Mouse (Mus musculus) layer of hippocampus, postnatal 25 days (tissue): Measurements from ENCODE around the gene Unc5cl. TPM values are rescaled to one million over a fixed set of nuclear protein-coding genes. Genes with fewer than 3 reads are reported as not detected.
A peak's percentile ranks its signal among the peaks of the same experiment; 100 is the strongest.

Experiments
- DNase-seq, 2 experiments: peaks; one replicate each; pipeline ENCODE4 v3.0.0; 2022; ENCODE audit warnings: mixed read lengths in 2 of 2, low spot score in 1 of 2; ENCODE audit errors: extremely low spot score in 1 of 2
- total RNA-seq, 2 experiments: library from RNA; stranded (reverse); gene quantifications; 2 replicates each; pipeline ENCODE4 v1.2.3; 2021

The Unc5cl gene
- total RNA-seq = under 1 TPM; 0.47 to 0.64 TPM

DNA sequence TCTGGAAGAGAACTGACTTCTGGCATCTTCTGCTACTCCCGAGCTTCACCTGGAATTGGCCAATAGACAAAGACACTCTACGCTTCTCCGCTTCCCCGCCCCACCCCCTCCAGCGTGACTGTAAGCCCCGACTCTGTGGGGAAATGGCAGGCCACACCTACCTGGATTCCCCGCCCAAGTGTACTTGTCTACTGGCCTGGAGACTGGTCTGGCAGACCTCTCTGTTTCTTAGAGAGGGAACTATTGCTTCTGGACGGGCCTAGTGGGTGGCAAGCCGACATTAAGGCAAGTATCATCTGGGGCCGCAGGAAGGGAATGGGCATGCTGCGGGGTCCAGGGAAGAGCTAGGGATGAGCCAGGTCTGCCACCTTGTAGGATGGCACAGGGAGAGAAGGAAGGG, at the start of gene Unc5cl:
Gene Unc5cl, plus strand, starts transcription at position 214 of the 400 bp plus-strand sequence.
- no peak for DNase-seq

DNA sequence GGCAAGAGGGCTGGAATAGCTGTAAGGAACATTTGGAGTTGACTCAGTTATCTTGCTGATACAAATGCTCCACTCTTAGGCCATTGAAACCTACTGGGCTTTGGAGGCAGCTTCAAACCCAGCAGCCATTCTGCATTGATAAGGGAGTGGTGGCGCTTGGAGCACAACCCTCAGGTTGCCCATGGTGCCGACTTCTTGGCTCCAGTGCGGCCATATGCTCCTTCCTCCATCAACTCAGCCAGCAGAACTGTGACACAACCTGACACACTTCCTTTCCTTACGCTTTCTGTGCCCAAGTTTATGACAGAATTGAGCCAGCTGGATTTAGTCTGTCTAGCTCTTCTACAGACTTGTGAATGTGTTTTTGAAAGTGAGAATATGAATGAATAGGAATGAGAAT, 47.5 kb upstream of the Unc5cl start:
- no peak for DNase-seq

DNA sequence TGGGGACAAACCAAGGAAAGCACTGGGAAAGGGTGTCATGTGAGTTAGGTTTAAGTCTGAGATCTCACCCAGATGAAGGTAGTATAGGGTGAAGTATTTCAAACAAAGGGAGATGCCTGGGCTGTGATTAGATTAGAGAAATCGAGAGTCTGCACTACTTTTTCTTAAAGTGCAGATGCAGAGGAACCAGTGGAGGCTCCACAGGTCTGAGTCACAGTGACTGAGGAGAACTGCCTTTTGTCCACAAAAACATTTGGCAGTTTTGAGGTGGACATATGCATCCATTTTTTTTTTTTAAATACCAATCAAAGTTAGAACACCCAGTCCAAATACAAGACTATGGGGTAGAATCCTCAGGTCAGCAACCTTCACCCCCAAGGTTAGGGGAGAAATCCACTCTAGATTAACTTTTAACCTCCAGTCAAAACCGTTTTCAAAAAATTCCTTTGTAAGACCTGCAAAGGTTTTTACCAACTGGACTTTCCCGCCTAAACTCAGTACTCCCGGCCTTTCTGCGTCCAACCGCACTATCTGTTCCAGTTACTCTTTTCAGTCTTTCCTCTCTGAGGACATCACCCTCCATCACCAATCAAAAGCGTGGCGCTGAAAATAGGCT, 46.7 kb upstream of the Unc5cl start:
- DNase-seq = no peak

DNA sequence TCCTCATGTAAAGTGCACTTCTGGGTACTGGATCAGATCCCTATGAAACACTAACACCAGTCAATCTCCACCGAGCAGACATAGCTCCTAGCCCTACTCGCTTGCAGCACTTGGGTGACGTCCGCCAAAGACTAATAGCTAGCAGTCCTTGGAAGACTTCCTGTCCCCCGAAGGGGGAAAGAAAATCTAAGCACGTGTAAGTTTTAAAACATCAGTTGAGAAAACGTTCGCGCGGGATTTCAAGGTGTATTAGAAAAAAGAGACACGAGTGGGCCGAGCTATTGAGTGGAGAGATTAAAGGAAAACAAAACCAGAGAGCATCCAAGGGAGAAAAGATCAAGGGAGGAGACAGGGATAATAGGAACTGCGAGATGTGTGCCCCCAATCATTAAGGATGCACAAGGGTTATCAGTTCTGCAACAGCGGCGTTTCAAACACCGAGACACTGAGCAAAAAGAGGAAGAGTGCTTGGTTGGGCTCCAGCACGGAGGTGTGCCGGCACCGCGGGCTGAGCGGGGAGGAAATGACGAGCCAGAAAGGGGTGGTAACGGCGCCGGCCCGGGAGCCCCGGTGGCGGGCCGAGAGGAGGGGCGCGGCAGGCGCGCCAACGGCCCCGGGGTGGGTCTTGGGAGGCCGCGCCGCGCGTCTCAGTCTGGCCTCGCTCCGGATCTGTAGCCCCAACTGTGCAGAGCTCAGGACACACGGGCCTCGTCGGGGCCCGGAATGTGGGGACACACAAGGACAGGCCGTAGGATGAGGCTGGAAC, 46.0 kb upstream of the Unc5cl start:
- DNase-seq = peak; percentile 41 to 57

DNA sequence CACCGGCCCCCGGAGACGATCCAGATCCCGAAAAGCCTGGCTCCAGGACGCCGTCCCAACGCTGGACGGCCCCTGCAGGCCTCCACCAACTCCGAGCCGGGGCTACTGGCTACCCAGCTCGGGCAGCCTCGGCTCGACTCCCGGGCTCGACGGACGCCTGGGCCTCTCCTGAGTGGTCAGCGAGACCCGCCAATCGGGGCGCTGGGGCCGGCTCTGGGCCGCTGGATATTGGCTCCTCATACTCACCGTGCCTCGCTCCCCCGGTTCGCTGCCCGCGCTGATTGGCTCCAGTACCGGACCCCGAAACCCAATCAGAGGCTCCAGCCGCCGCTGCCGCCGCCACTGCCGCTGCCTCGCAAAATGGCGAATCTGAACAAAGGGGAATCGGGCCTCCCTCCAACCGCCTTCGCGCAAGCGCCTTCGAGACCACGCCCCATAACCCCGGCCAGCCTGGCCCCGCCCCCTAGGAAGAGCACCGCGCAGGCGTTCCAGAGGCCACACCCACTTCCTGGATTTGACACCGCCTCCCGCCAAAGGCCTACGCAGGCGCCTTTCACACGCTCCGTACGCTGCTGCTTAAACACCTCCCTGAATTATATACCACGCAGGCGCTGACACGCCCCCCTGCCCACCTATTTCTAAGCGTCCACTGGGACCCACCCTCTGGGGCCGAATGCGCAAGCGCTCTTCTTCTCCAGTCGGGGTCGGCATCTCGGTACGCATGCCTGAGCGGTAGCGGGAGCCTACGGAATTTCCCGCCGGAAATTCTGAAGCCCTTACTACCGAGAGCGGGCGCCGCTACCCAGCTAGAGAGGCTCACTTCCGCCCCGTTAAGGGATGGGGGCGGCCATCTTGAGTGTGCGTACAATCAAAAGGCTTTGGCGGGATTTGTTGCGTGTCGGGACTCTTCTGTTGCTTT, 45.1 kb upstream of the Unc5cl start, which contains the start of the genes Nfya and Oard1:
Gene Nfya, minus strand, starts transcription at position 527 of the 919 bp plus-strand sequence.
Gene Oard1, plus strand, starts transcription at position 635 of the 919 bp plus-strand sequence.
- DNase-seq = peak; percentile 96 to 99

DNA sequence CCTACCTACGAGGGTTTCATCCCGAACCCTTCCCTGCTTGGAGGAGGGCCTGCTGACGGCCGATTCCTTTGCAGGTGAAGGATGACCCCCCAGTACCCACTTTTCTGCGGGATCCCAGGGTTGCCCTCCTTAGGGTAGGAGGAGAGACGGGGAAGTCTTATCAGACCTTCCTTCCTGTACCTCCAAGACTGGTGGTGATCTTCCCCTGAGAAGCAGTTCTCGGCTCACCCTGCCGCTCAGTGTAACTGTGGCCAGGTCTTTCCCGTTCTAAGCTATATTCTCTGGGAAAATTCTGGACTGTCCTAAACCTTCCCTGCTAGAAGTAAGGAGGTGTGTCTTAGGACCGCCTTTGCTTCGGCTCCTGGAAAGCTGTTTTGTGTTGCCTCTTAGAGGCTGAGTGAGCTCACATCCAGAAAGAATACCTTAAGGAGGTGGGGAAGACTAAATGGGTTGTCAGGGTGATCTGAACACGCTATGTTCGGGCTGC, 44.4 kb upstream of the Unc5cl start:
- no peak for DNase-seq

DNA sequence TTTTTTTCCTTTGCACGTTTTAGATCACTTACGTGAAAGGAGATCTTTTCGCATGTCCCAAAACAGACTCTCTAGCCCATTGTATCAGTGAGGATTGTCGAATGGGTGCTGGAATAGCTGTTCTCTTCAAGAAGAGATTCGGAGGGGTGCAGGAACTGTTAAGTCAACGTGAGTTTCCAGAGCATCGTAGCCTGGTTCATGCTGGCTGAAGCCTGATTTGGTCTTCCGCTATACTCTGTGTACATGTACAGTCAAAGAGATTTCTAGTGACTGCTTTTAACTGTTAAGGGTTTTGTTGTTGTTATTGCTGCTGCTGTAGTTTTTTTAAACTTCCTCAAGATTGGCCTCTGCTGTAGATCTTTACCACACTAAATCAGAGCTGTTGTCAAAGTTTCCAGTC, 43.5 kb upstream of the Unc5cl start:
- DNase-seq = no peak

DNA sequence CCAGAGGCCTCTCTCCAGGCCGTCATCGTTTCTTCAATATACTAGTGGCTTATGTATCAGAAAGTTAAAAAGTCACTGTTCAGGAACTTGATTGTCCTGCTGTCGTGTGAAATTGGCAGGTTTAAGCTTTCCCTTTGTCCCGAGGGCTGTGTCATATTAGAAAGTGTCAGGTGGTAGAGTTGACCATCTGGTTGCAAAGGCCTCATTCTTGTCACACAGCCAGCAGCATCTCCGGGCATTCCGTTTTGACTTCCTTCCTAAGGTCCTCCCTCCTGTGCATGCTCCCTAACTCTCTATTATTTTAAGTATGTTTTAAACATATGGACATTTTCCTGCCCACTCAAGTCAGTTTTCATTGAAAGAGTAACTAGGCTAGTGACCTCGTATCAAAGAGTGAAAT, 38.7 kb upstream of the Unc5cl start:
- no peak for DNase-seq

DNA sequence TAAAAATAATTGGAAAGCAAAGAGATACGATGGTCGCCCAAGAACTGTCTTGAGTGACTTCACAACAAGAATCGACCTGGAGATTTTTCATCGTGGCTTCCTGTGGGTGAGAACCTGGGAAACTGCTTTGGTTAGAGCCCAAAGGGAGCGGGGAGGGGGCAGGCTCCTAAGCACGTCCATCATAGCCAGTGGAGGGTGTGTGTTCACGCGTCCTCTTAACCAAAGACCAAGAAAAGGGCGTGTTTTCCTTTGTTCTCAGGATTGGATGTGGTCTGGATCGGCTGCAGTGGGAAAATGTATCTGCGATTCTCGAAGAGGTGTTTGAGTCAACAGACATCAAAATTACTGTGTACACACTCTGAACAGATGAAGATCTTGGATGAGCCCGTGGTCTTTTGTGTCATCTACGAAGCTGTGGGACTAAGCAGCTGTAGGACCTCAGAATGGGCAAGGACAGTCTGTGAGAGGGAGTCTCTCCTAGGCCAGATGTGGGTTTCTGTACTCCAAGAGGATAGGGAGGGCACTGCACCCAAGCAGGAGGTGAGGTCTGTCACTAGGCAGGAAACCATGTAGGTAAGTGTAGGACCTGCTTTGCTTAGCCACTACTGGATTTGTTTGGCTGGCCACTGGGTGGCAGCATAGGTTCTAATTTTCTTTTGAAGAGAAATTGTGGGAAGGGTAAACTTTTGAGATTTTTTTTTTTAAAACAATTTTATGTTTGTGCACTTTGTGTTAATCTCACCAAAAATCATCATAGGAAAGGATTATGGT, 38.1 kb upstream of the Unc5cl start:
- peak; percentile 46 to 79 for DNase-seq

DNA sequence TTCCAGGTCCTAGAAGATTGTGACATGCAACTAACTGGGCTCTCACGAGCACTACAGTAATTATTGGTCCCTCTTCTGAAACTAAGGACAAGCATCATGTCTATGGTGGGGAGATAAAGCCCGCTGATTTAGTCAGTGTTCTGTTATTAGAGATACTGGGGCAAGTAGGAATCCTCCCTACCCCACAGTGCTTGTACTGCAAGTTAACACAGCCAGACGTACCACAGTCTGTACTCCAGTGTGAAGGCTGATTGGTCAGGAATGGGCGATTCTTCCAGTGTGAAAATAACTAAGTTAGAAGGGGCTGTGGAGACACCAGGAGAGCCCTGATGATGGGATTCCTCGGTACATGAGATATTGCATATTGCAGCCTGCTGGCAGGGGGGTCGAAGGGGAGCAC, 37.2 kb upstream of the Unc5cl start:
- no peak for DNase-seq

DNA sequence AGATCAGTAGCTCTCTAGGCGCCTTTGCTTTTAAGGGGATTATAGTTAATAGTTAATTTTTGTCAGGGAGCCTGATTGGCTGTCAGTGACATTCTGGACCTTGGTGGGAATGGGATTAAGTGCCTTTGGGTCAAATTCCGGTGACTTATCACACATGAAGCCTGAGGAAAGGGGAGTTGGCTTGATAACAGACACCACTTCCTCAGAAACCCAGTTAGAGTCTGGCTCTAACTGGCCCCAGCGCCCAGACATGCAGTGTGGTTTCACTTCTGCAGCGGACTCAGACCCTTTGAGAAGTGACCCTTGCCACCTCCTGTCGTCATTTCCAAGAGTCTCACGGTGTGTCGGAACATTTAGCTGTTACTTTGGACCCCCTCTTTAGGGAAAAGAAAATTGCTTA, 36.5 kb upstream of the Unc5cl start:
- no peak for DNase-seq

DNA sequence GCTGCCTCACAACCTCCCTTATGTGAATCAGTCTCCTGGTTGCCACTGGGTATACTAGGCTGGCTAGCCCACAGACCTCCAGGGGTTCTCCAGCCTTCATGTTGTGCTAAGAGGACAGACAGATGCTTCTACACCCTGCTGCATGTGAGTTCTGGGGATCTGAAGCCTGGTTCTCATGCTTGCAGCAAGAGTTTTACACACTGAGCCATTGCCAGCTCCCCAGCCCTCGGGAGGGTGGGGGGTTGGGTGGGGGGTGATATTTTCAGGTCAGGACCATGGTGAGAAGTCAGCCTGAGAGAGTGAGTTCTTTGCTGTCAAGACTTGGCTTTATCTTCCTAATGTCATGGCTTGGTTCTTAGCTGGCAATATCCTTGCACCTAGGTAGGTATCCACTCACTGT, 35.9 kb upstream of the Unc5cl start:
- DNase-seq = no peak

DNA sequence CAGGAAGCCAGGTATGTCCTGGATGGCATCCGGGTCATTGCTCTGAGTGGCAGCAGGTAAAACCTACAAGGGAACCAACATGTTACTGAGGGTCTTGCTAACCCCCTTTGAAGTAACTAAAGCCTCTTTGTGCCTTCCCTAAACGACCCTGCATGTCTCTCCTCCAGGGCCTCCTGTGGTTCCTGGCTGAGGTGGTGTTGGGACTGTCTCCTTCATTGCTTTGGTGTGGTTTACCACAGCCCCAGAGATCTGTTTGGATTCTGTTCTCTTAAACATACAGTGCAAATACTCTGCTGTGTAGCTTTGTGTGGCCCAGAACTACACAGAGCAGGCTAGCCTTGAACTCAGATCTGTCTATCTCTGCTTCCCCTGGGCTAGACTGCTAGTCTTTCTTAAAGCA, 35.1 kb upstream of the Unc5cl start:
- no peak for DNase-seq

DNA sequence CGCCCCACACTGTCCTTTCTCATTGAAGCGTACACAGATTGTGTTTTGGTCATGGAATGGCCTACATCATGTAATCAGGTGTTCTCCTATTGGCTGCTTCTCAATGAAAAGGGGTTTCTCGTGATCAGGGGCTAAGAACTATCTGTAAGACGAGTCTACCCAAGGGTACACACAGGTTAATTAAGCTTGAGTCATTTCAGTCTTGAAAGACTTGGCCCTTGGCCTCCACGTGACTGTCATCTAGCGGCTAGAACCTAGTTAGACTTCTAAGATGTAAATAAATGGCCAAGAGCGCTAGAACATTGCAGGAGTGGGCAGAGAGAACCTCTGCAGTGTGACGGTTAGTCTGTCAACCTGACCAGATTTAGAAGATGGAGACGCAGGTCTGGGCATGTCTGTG, 30.5 kb upstream of the Unc5cl start:
- DNase-seq = no peak

DNA sequence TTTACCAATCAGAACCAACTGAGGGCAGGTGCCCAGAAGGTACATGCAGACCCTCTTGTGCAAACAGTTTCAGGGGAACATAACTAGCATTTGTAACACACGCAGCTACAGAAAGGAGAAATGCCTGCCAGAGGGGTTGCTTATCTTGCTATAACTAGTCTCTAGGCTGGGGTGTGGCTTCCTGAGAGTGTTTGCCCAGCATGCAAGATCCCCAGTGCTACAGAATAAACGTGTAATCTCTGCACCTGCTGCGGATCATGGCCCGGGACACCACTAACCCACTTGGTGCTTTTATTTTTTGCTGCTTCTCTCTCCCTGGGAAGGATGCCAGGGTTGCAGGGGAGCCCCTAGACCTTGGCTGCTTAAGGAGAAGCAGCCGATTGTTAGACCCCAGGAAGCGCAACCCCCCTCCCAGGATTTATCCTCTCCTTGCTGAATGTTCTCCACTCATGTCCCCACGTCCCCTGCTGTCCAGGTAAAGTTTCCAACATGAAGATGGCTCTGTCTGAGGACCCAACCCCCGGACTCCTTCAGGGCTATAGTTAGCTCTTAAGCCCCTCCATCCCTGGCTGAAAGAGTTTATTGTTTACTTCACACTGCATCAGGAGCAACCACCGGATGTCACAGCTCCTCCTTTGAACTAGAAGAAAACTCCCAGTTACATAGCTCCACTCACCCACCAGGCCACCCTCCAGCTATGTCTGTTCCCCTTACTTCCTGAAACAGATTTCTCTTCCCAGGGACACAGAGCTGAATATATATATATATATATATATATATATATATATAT, 28.7 kb upstream of the Unc5cl start:
- no peak for DNase-seq

DNA sequence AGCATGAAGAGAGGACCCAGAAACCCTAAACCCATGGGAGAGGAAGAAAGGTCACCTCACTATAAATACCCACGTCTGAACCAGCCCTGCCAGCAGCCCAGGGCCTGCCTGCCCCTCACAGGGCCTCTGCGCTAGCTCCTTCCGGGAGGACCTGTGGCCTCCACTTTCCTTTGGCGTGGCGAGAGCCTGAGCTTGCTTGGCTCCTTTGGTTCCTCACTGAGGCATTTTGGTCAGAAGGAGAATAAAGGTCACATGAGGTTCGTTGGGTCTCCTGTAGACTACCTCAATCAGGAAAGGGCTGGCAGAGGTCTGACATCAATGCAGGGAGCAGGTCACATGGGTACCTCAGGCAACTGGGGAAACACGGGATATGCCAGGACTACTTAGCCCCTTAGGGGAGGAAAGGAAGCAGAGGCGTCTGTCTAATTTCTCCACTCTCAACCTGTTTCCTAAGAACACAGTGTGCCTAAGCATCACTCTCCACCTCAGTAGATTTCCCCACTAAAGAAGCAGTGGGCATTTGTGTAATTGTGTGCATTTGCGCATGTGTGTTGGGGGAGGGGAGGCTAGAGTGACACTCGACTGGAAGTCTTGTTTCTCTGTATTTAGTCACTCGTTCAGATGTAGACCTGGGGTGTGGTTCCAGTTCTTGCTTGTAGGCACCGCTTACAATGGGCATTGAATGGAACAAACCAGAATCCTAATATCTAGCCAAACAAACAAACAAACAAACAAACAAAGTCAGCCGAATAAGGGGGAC, 27.5 kb upstream of the Unc5cl start:
- DNase-seq = no peak

DNA sequence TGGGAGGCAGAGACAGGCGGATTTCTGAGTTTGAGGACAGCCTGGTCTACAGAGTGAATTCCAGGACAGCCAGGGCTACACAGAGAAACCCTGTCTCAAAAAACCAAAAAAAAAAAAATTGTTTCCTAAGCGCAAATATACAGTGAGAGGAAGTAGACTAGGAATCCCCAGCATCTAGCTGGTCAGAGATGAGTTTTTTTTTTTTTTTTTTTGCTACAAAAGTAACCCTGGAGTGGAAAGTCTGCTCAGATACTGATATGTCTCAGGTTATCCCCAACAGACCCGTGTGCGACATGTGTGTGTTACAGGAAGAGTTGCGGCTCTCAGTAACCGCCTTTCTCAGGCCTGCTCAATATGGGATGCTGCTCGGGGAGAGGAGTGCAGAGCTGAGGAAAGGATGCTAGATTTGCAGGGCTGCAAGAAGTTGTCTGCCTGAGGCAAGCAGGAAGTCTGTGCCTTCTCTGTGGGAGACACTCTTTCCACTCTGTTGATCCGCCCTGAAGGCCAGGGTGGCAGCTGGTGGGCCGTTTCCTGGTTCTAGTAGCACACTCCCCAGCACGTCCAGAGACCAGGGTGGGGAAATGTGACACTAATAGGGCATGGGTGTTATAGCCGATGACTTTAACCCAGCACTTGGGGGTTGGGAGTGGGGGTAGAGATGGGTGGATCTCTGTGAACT, 26.7 kb upstream of the Unc5cl start:
- no peak for DNase-seq

DNA sequence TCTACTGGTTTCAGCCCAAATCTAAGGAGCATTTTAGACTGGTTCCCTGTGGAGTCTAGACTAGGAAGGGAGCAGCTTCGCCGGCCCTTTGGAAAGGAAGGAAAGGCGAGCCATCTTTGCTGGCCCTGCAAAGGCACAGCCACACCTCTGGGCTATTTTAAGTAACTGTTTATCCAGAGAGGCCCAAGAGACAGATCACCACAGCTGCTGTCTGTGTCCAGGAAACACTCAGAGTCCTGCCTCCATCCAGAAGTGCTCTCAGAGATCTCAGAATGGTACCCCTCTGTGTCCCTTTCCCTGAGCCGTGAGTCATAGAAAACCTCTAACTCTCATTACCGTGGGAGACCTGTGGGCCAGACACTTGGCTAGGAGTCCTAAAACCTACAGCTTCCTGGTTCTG, 24.3 kb upstream of the Unc5cl start:
- no peak for DNase-seq
